Mouse (Mus musculus): ENCODE data around the gene R3hdm4. TPM values are rescaled to one million over a fixed set of nuclear protein-coding genes. Genes with fewer than 3 reads are reported as not detected.

The R3hdm4 gene
- total and polyA plus RNA-seq, 3 experiments = 10.5 to 59.4 (median 22.3) TPM

DNA sequence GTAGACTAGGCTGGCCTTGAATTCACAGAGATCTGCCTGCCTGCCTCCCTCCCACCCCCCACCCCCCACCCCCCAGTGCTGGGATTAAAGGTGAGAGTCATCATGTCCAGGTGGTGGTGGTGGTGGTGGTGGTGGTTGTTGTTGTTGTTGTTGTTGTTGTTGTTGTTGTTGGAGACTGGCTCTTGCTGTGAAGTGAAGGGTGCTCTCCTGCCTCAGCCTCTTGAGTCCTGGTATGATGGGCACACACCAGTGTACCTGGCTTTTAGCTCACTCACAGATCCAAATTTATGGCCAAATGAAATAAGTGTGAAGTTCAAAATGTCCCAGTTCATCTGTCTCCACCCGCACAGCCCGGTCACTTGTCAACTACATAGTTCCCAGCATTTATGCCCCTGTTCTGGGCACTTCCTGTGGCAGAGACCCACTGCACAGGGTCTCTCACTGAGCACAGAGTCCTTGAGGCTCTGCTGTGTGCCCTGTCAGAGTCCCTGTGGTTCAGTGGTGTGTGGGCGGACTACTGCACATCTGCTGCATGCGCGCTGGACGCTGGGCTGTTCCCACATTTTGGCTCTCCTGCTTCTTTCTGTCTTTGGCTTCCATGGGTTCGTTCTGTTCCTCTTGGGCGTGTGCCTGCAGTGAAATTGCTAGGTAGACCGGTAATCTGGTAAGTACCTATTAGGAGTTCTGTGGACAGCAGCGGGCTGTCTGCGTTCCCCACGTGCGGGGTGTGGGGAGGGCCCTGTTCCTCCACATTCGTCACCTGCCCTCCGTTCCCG is 14.0 kb upstream of the R3hdm4 start:
- no peak for DNase-seq (ENCODE audit: extremely low read depth)
- peak overlapping the region; percentile 19; the same call in 1 of the 2 replicates for H3K4me2 ChIP-seq (ENCODE audit: insufficient read depth, low read depth, poor library complexity, severe bottlenecking)
- H3K4me3 ChIP-seq (replicated peaks in 1 of 3; ENCODE audit: low read depth in 2 of 3, low read length in 2 of 3, poor library complexity in 1 of 3) = peak overlapping the region in 1 of 3 experiments; percentile 3
- dilution Hi-C loops (cut with MboI; ENCODE audit: extremely low pct_ligation_motif_present, extremely low pct_unique_long_range_greater_than_20kb, low sequenced_read_pairs) (no loop called here), in situ Hi-C loops (cut with MboI; ENCODE audit: low pct_ligation_motif_present, low pct_unique_long_range_greater_than_20kb, low sequenced_read_pairs) (no loop called here)
- H3K9me3 ChIP-seq (replicated peaks; ENCODE audit: low read length) = no peaks in the 10 kb centered on the region
- peaks cover 97% of the 10 kb centered on the region for H3K79me2 ChIP-seq (replicated peaks; ENCODE audit: control insufficient read depth, extremely low read depth, insufficient read depth, poor library complexity, severe bottlenecking)
- 0 out of 2 replicates have a peak overlapping the region, but pooled peaks have one; percentile 2 for H3K9ac ChIP-seq (ENCODE audit: insufficient read depth, low read depth)
- peaks cover 73 to 96% of the 10 kb centered on the region in 2 experiments for H3K36me3 ChIP-seq (replicated peaks in 1 of 2; ENCODE audit: control insufficient read depth in 1 of 2, insufficient read depth in 1 of 2, low read length in 1 of 2)
- H3K27me3 ChIP-seq (replicated peaks) = no peaks in the 10 kb centered on the region
- H3K27ac ChIP-seq (ENCODE audit: insufficient read depth, low read depth) = peak overlapping the region; percentile 57
- peaks cover 68 to 98% of the 10 kb centered on the region in 2 experiments for H3K4me1 ChIP-seq (ENCODE audit: control insufficient read depth in 1 of 2, insufficient read depth in 2 of 2)
- TF ChIP-seq CHD1 (IDR thresholded peaks at IDR 0.05; ENCODE audit: low read depth, low read length) (no peak), BHLHE40 (IDR thresholded peaks at IDR 0.05; ENCODE audit: low read depth, low read length) (peak; percentile 23; the same call in 1 of the 2 replicates)

DNA sequence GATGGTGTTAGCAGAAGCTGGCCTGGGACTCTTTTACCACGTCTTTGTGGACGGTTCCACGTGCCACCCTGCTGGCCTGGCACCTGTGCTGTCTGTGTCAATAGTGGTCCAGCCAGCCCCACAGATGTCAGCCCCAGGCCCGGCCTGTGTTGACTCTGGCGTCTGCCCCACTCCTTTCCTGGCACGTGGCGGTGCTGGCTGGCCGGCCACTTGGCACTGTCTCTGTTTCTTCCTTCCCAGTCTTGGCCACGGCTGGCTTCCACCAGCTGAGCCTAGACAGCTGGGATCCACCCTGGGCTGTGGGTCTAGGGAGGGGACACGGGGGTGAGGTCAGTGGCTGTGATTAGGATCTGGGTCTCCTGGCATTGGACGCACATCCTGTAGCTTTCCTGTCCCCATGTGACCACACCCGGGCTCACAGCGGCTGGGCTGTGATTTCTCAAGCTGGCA is 13.3 kb upstream of the R3hdm4 start:
- Histone ChIP-seq H3K4me1 (ENCODE audit: control insufficient read depth in 1 of 2, insufficient read depth in 2 of 2) (peaks cover 63 to 98% of the 10 kb centered on the region in 2 experiments), H3K36me3 (replicated peaks in 1 of 2; ENCODE audit: control insufficient read depth in 1 of 2, insufficient read depth in 1 of 2, low read length in 1 of 2) (peaks cover 70 to 94% of the 10 kb centered on the region in 2 experiments), H3K27me3 (replicated peaks) (no peaks in the 10 kb centered on the region), H3K9ac (ENCODE audit: insufficient read depth, low read depth) (0 out of 2 replicates have a peak overlapping the region, but pooled peaks have one; percentile 2), H3K9me3 (replicated peaks; ENCODE audit: low read length) (no peaks in the 10 kb centered on the region), H3K79me2 (replicated peaks; ENCODE audit: control insufficient read depth, extremely low read depth, insufficient read depth, poor library complexity, severe bottlenecking) (peaks cover 100% of the 10 kb centered on the region), H3K4me2 (ENCODE audit: insufficient read depth, low read depth, poor library complexity, severe bottlenecking) (peak overlapping the region; percentile 78), H3K27ac (ENCODE audit: insufficient read depth, low read depth) (peak overlapping the region; percentile 76), H3K4me3 (replicated peaks in 1 of 3; ENCODE audit: low read depth in 2 of 3, low read length in 2 of 3, poor library complexity in 1 of 3) (peak overlapping the region in 2 of 3 experiments; percentile 10 to 72)
- peak; percentile 75; the same call in 1 of the 2 replicates for TF ChIP-seq MXI1 (IDR thresholded peaks at IDR 0.05; ENCODE audit: low read depth, low read length)
- 0 out of 2 replicates have a peak, but pooled peaks have one; percentile 20 for TF ChIP-seq TCF12 (IDR thresholded peaks at IDR 0.05; ENCODE audit: low read depth, low read length)
- no peak for TF ChIP-seq JUN (IDR thresholded peaks at IDR 0.05; ENCODE audit: insufficient read depth, low read depth, low read length)
- TF ChIP-seq BHLHE40 (IDR thresholded peaks at IDR 0.05; ENCODE audit: low read depth, low read length) = peak; percentile 47; the same call in 1 of the 2 replicates
- peak; percentile 19; the same call in 1 of the 2 replicates for TF ChIP-seq SIN3A (IDR thresholded peaks at IDR 0.05; ENCODE audit: low read length)
- TF ChIP-seq MAFK (IDR thresholded peaks at IDR 0.05; ENCODE audit: insufficient replicate concordance, low read length) = no peak
- TF ChIP-seq KAT2A (IDR thresholded peaks at IDR 0.05; ENCODE audit: insufficient replicate concordance, low read length) = no peak
- TF ChIP-seq CHD2 (IDR thresholded peaks at IDR 0.05; ENCODE audit: low read length) = no peak
- no peak for TF ChIP-seq ETS1 (conservative IDR thresholded peaks at IDR 0.05; ENCODE audit: low read depth, low read length)
- peak; percentile 51; the same call in 1 of the 2 replicates for TF ChIP-seq MAX (IDR thresholded peaks at IDR 0.05; ENCODE audit: low read length)
- TF ChIP-seq TBP (conservative IDR thresholded peaks at IDR 0.05; ENCODE audit: low read depth, low read length) = no peak
- TF ChIP-seq UBTF (IDR thresholded peaks at IDR 0.05; ENCODE audit: low read depth, low read length) = no peak
- 0 out of 2 replicates have a peak, but pooled peaks have one; percentile 40 for TF ChIP-seq ZMIZ1 (IDR thresholded peaks at IDR 0.05; ENCODE audit: low read depth, low read length)
- TF ChIP-seq ZC3H11A (IDR thresholded peaks at IDR 0.05; ENCODE audit: low read depth, low read length) = no peak
- no peak for TF ChIP-seq JUND (conservative IDR thresholded peaks at IDR 0.05; ENCODE audit: low read depth, low read length)
- peak; percentile 64; the same call in 1 of the 2 replicates for TF ChIP-seq MYC (IDR thresholded peaks at IDR 0.05; ENCODE audit: low read depth, low read length)
- TF ChIP-seq POLR2A (IDR thresholded peaks at IDR 0.05; ENCODE audit: low read depth, low read length) = 0 out of 2 replicates have a peak, but pooled peaks have one; percentile 35
- dilution Hi-C loops (cut with MboI; ENCODE audit: extremely low pct_ligation_motif_present, extremely low pct_unique_long_range_greater_than_20kb, low sequenced_read_pairs) (no loop called here), in situ Hi-C loops (cut with MboI; ENCODE audit: low pct_ligation_motif_present, low pct_unique_long_range_greater_than_20kb, low sequenced_read_pairs) (no loop called here)
- no peak for DNase-seq (ENCODE audit: extremely low read depth)

All from CH12.LX (cell line).